Mouse (Mus musculus): ENCODE measurements around the gene Nav2.

Gene Nav2

GRCm38 (mm10) chr7:49589635-49590034, 681.1 kb downstream of the Nav2 start:
- peak; percentile 39 for DNase-seq

GRCm38 (mm10) chr7:49597776-49598175, 689.3 kb downstream of the Nav2 start:
- DNase-seq = no peak

GRCm38 (mm10) chr7:49598225-49598624, 689.7 kb downstream of the Nav2 start:
- DNase-seq = no peak

DNA sequence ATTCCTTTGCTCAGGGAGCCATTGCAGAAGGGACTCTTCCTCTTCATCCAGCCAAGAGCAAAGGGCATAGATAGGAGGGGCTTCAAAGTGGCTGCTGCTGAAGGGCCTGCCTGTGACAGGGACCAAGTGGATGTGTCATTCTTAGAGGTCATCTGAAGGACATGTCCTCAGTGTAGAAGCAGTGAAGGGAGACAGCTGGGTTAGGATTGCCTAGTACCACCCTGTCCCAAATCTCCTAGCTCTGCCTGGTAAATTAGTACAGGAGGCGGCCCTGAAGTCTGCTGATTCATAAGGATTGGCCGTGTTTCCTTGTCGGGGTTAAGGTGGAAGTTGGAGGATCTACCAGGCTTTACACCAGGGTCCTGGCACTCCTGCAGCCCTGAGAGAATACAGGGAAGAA, 691.4 kb downstream of the Nav2 start:
- no peak for DNase-seq

DNA sequence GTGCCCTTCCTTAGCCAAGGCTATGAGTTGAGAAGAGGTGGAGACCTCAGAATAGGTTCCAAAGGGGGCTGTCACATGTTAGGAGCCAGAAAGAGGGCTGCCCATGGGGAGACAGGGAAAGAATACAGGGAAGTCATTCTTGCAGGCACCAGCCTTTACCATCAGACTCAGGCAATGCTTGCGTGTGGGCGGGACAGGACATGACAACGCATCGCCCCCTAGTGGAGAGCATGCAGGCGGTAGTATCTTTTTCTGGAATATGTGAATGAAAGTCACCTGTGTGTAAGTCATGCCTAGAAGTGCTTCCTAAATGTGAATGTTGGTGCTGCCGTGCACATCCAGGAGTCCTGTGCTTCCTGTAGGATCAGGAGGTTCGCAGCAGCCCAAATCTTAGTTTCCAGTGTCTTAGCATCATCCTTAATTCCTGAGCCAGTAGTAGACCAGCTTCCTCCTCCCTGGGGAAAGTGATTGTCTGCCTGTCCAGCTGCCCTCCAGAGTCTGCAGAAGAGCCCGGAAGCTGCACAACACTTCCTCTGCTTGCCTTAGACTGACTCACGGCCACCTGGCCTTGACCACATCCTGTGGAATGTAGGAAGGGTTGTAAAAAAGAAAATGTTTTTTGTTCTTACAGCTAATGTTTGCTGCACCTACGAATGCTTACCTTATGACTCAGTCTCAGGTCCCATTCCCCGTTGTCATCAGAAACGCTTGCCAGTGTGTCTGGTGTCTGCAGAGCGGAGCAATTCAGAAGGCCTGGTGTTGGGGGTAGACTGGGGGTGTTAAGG, 692.9 kb downstream of the Nav2 start:
- DNase-seq = peak; percentile 53

- no peak for DNase-seq
These were observed 695.7 kb downstream of the Nav2 start for GRCm38 (mm10) chr7:49604244-49604643.

DNA sequence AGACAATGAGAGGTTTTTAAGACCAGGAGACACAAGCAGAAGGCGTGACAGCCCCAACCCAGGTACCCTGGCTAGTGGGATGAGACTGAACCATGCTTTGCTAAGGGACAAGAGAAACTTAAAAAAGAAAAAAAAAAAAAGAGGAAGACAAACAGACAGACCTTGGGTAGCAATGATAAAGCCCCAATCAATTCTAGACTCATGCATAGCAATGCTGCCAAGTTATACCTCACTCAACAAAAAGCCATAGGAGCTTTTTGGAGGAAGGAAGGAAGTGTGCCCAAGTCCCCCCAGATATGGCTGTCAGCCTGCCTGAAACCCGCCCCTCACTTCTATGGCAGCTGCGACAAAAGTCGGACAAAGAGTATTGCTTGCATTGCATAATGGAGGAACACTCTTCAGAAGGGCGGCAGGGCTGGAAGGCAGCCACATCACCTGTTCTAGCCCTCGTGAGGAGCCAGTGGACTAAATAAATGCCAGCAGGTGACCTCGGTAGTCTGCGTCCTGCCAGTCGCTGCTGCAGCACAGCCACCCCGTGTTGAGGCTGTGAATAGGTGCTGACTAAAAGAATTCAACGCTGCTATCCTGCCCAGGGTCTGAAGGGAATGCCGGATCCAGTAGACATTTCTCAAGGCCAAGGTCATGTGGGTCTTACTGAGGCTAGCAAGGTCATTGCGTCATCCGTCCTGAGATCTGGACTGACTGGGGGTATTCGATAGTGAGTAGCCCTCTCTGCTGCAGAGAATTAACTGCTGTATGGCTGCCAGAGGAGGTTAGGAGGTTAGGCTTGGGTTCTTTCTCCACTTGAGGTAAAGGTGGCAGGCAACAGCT, 696.7 kb downstream of the Nav2 start:
- DNase-seq = no peak

DNA sequence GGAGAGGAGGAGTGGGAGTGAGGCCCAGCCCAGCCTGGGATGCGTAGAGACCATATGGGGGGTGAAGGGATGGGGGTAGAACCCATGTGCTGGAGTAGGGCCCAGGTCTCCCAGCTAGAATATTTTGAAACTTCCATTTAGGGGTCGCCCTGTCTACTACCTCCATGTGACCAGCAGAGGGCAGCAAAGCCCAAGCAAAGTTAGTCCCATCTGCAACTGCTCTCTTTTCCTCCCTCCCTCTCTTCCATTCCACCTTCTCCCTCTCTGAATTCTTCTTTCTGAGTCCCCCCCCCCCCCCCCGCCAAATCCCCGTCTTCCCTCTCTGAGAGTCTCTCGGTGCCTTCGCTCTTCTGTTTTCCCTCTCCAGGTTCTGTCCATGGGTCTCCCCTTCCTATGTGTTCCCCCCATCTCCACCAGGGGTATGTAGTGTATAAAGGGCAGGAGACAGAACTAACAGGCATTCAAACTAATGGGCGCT, 707.8 kb downstream of the Nav2 start:
- peak; percentile 44 for DNase-seq

DNA sequence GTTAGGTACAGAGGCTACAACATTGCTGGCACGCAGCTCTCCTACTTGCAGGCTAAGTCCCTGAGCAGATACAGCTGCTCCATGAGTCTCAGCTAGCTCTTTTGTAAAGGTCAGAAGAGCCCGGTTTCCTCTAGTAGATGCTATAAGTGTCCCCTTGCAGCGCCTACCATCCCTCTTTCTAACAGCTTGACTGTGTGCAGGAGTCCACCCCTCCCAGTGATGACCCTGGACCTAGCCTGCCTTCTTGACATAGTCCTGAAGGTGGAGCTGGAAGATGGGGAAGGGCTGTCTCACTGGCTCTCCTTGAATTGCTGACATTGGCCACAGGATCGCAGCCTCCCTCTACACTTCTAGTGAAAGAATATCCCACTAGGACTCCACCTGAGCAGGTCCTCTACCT, 708.6 kb downstream of the Nav2 start:
- no peak for DNase-seq

DNA sequence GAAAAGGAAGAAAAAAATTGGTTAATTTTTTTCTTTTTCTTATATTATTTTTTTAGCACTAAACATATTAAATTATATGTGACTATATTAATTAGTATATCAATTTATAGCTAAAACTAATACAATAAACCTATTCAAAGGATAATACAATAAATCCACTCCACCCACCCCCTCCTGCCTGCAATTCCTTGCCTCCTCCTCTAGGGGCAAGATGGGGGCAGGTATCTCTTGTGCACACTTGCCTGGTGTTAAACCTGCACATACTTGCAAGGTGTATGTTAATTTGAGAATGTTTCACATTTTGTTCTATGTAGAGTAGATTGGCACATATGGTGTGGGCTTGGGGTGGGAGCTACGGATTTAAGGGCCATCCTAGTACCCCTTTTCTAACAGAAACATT, 711.6 kb downstream of the Nav2 start:
- DNase-seq = no peak

GRCm38 (mm10) chr7:49631885-49632284, 723.4 kb downstream of the Nav2 start:
- no peak for DNase-seq

- no peak for DNase-seq
These were observed 723.9 kb downstream of the Nav2 start for GRCm38 (mm10) chr7:49632391-49632790.

- DNase-seq = no peak
These were observed 725.0 kb downstream of the Nav2 start for GRCm38 (mm10) chr7:49633375-49633956.

DNA sequence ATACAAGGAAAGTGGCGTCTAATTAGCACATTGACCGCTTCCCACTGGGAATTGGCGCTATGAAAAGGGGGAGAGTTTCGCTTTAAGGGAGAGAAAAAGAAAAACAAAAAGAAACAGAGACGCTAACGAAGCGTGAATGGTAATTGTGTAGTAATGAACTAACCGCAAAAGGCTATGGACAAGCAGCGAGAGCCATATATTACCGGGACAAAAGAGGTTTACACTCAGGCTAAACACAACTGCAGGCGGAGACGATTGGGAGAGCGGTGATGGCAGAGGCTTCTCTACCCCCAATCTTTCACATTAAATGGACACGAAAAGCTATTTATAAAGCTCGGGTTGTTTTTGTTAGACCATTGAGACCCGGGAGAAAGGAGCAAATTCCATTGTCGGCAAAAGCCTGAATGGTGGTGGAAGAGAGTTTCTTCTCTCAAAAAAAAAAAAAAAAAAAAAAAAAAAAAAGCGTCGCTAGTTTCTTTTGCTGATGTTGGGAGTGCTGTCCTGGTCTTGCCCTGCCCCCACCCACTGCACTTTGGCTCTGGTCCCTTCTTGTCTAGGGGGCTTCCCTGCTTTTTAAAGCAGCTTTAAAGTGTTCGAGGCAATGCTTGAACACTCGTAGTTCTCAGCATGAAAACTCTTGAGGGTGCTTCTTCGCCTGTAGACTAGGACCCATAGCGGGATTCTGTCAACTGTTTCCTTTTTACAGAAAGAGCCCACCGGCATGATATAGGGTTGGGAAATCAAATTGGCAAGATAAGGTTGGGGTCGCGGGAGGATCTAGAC, 726.0 kb downstream of the Nav2 start:
- no peak for DNase-seq

GRCm38 (mm10) chr7:49635074-49635621, 726.6 kb downstream of the Nav2 start:
- no peak for DNase-seq

DNA sequence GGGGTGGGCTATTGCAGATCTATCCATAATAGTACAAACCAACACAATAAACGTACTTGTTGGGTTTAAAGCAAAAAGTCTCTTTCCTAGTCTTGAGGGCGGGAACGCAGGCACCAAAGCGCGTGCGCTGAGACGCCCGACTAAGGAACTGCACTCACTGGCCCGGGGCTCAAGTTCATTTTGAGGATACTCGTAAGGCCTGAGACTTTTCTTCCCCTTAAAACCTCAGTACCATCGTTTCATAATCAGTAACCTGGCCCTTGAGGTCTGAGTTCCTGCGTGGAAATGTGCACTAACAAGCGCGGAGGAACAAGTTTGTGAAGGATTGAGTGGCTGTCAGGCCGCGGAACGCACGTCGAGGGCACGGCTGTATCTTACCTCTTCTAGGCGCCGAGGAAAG, 727.5 kb downstream of the Nav2 start:
- no peak for DNase-seq

DNA sequence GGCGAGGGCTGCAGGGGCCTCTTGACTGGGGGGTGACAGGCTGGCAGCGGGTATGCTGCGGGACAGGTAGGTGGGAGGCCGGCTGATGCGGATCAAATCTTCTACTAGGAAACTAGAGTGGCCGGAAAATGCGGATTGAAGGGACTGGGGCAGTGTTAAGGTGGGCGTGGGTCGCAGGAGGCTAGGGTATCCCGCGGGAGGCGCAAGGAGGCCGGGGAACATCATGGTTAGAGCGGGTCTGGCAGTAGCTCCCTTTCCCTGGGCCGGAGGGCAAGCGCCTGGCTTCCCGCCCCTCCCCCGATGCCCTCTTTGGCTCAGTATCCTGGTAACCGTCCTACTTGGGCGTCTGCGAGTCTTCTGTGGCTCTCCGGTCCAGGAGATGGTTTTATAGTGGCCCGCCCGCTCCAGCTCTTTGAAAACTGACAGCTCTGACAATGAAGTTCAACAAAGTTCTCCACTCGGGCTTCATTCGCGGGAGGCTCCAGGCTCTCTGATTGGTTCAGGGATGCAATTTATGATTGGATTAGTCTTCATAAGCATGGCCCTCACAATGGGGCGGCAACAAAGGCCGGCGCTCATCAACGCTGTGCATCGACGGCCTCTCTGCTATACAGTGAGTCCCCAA, 728.1 kb downstream of the Nav2 start, which contains the start of gene Dbx1:
Dbx1 (minus strand) TSS at position 359 of the 625 bp plus-strand sequence.
- no peak for DNase-seq

- no peak for DNase-seq
These were observed 728.8 kb downstream of the Nav2 start for GRCm38 (mm10) chr7:49637281-49637680.

GRCm38 (mm10) chr7:49637851-49638663, 729.5 kb downstream of the Nav2 start:
- no peak for DNase-seq

DNA sequence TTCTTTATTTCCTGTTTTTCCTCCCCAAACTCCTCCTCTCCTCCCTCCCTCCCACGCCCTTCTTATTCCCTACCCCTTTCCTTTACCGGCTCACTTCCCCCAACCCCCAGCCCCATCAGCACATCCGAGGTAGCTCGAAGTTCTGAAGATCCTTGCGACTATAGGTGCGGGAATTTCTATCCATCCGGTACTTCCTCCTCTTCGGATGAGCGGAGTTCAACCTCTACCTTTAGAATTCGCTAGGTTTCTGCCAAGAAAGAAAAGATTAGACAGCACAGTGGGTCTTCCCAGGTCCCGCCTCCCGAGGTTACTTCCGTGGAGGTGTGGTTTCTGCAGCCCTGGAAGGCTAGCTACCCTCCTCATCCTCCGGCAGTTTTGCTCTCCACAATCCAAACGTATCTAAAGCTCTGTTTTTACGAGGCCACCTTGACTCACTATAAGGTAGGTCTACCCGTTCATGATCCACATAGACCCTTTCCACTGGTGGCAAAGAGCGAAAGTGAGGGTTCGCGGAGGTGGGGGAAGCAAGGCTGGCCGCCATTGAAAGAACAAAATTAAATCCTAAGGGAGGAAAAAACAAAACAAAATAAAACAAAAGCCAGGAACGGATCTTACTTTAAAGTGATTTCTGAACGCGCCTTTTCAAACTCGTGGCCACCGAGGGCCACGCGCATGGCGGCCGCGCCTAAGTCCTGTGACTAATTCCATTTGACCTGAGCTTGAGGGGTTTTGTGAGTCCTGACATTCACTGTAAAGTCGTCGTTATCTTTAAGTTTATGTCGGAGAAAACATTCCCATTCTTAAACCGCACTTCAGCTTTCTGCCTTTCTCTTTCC, 730.6 kb downstream of the Nav2 start:
- DNase-seq = no peak

All from cerebellum, adult 8-10 months (tissue).